Mouse (Mus musculus): Measurements from ENCODE around the gene Thrap3. TPM values are rescaled to one million over a fixed set of nuclear protein-coding genes. Genes with fewer than 3 reads are reported as not detected.
A peak's percentile ranks its signal among the peaks of the same experiment; 100 is the strongest.

Gene Thrap3
- 108 and 133 TPM in 2 replicates for polyA plus RNA-seq (2012; rRNA removed)

DNA sequence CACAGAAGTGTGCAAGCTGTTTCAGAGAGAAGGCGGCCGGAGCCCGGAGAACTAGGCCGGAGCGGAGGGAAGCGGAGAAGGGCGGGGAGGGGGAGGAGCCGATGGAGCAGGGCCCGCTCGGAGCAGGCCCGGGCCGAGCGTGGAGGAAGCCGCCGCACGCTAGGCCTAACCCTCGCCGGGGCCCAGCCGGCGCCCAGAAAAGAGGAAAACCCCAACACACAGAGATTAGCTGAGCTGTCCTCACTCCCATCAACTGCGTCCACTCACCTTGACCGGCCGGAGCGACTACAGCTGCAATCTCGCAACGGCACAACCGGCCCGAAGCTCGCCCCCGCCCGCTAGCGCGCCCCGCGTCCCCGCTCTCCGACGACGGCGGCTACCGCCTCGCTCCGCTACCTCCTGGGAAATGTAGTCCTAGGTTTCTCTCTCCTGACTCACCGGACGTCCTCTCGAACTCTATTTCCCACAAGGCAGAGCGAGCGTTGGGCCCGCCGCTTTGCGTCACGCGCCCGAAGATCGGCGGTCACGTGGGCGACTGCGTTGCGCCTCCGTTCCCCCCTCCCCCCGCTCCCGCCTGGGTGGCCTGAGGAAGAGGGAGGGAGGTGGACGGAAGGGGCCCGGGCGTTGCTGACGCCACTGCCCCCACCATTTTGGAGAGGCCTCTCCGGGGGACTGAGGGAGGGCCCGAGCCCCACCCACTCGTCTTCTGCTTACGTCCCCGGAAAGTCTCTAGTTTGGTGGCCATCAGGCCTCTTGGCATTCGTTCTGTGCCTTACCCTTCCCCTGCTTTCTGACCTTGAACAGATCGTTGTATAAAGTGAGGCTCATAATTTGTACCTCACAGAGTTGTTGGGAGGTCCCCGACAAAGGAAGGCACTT lies at the start of gene Thrap3:
Thrap3 (minus strand) TSS at position 458 of the 879 bp plus-strand sequence.
- peak; percentile 99 for DNase-seq (ENCODE audit: low read depth)
- no peak for TF ChIP-seq CTCF (IDR thresholded peaks at IDR 0.05; ENCODE audit: borderline replicate concordance, extremely low read depth, insufficient read depth, insufficient read length)
- TF ChIP-seq POLR2A (IDR thresholded peaks at IDR 0.05; ENCODE audit: borderline replicate concordance, extremely low read depth, insufficient read depth, insufficient read length, poor library complexity, severe bottlenecking): peak; percentile 93

GRCm38 (mm10) chr4:126251655-126252254 lies 49.2 kb upstream of the Thrap3 start:
- DNase-seq (ENCODE audit: low read depth): no peak
- TF ChIP-seq POLR2A (IDR thresholded peaks at IDR 0.05; ENCODE audit: borderline replicate concordance, extremely low read depth, insufficient read depth, insufficient read length, poor library complexity, severe bottlenecking) (no peak), CTCF (IDR thresholded peaks at IDR 0.05; ENCODE audit: borderline replicate concordance, extremely low read depth, insufficient read depth, insufficient read length) (no peak)

GRCm38 (mm10) chr4:126250659-126251058 lies 48.1 kb upstream of the Thrap3 start:
- TF ChIP-seq POLR2A (IDR thresholded peaks at IDR 0.05; ENCODE audit: borderline replicate concordance, extremely low read depth, insufficient read depth, insufficient read length, poor library complexity, severe bottlenecking): no peak
- TF ChIP-seq CTCF (IDR thresholded peaks at IDR 0.05; ENCODE audit: borderline replicate concordance, extremely low read depth, insufficient read depth, insufficient read length): no peak
- DNase-seq (ENCODE audit: low read depth): no peak

DNA sequence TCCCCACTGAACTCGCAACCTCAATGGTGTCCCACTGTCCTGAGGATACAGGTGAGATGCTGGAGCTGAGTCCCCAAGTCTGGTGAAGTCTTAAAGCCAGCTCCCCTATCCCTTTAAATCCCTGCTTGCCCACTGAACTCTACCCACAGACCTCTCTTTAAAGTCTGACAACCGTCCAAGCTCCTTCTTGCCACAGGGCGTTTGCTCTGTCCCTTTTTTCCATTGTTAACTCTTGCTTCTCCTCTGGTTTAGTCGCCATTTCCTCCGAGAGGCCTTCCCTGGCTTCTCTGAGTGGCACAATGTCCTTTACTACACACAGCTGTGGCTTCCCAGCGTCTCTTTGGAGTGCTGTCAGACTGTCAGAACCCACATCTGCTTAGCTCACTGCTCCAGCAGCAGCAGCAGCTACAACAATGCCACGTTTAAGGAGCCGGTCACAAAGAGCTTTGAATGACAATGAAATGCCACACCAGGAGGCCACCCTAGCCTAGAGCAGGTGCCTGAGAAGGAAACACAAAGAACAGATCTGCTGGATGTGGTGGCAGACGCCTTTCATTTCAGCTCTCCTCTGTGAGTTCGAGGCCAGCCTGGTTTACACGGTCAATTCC lies 45.8 kb upstream of the Thrap3 start:
- DNase-seq (ENCODE audit: low read depth): peak; percentile 70
- TF ChIP-seq CTCF (IDR thresholded peaks at IDR 0.05; ENCODE audit: borderline replicate concordance, extremely low read depth, insufficient read depth, insufficient read length): no peak
- no peak for TF ChIP-seq POLR2A (IDR thresholded peaks at IDR 0.05; ENCODE audit: borderline replicate concordance, extremely low read depth, insufficient read depth, insufficient read length, poor library complexity, severe bottlenecking)

DNA sequence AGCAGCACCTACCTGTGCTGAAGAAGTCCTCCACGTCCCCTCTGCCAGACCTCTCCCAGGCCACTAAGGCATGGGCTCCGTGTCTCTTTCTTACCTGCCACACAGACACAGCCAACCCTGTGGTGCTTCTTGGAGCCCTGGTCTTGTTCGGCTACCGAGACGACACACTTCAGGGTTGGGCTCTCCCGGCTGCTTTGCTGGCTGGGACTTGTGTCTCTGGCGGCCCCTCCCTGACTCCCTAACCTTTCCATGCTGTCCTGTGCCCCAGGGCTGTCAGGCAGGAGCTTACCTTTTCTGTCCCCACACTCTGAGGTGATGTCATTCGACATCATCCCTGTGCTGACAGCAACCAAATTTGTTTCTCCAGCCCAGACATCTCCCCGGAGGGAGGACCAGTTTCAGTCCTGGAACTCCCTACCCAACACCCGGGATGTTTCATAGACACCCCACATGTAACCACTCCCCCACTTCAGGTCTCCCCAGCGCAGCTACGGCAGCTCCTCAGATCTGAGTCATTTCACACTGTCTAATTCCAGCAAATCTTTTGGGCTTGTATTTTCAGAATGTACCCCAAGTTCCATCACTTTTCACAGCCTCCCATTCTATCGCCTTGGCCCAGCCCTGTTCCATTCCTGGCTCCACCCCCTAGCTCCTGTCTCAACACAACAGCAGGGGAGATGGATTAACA lies 43.8 kb upstream of the Thrap3 start:
- no peak for DNase-seq (ENCODE audit: low read depth)
- no peak for TF ChIP-seq POLR2A (IDR thresholded peaks at IDR 0.05; ENCODE audit: borderline replicate concordance, extremely low read depth, insufficient read depth, insufficient read length, poor library complexity, severe bottlenecking)
- no peak for TF ChIP-seq CTCF (IDR thresholded peaks at IDR 0.05; ENCODE audit: borderline replicate concordance, extremely low read depth, insufficient read depth, insufficient read length)

DNA sequence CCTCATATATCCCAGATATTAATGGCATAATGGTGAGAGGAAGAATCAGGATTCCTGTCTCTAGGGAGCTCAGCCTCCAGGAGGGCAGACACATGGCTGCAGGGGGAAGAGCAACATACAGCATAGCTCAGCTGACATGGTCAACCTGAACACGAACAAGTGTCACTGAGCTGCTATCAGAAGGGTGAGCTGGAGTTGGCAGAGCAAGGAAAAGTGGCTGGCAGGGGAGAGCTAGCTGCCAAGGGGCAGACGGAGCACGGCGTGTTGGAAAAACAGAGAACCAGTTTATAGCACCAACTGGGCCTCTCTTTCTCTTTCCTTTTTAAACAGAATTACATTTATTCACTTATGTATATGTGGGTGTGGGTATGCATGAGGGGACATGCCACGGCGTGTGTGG lies 40.0 kb upstream of the Thrap3 start:
- TF ChIP-seq CTCF (IDR thresholded peaks at IDR 0.05; ENCODE audit: borderline replicate concordance, extremely low read depth, insufficient read depth, insufficient read length): no peak
- no peak for TF ChIP-seq POLR2A (IDR thresholded peaks at IDR 0.05; ENCODE audit: borderline replicate concordance, extremely low read depth, insufficient read depth, insufficient read length, poor library complexity, severe bottlenecking)

DNA sequence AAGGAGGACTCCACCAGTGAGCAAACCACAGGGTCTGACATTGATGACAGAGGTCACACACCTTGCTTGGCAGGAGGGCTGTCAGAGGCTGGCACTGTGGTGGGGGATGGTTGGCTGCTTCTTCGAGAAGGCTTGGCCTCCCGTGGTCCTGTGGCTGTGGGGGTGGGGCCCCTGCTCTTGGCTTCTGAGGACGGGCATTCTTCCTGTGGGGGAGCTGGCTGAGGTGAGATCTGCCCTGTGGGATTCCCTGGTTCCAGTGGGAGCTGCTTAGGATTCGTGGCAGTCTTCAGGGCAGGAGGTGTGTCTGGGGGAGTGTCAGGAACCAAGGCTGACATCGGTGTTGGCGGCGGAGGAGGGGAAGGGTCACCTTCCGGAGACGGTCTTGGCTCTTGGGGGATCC lies 39.4 kb upstream of the Thrap3 start:
- TF ChIP-seq CTCF (IDR thresholded peaks at IDR 0.05; ENCODE audit: borderline replicate concordance, extremely low read depth, insufficient read depth, insufficient read length): no peak
- no peak for TF ChIP-seq POLR2A (IDR thresholded peaks at IDR 0.05; ENCODE audit: borderline replicate concordance, extremely low read depth, insufficient read depth, insufficient read length, poor library complexity, severe bottlenecking)
- no peak for DNase-seq (ENCODE audit: low read depth)

More for the DNA sequence above, 40.0 kb upstream of the Thrap3 start:
- DNase-seq (ENCODE audit: low read depth): no peak

DNA sequence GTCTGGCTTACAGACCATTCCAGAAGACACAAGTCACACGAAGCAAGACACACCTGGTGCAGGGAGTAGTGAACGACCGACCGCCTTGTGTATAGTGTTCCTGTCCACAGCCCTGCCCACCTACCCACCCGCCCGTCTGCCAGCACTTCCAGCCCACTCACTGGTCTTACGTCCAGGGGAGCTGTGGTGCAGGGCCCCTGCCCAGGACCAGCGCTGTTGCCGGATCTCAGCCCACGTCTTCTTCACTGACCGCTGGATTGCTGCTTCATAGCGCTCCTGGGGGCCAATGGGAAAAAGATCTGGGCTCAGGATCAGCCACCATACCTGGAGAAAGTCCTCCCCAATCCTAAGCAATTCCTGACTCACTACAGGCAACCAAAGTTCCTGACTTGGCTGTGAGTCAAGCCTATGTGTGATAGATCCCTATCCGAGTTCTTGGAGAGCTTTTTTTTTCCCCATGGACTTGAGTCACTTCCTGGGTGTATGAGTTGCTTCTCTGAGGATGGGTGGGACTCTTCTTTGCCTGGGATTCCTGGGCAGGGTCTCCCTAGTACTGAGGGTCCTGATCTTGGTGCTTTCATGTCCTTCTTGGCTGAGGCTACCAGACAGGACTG lies 37.4 kb upstream of the Thrap3 start:
- no peak for TF ChIP-seq CTCF (IDR thresholded peaks at IDR 0.05; ENCODE audit: borderline replicate concordance, extremely low read depth, insufficient read depth, insufficient read length)
- no peak for TF ChIP-seq POLR2A (IDR thresholded peaks at IDR 0.05; ENCODE audit: borderline replicate concordance, extremely low read depth, insufficient read depth, insufficient read length, poor library complexity, severe bottlenecking)
- DNase-seq (ENCODE audit: low read depth): no peak

- TF ChIP-seq CTCF (IDR thresholded peaks at IDR 0.05; ENCODE audit: borderline replicate concordance, extremely low read depth, insufficient read depth, insufficient read length) (no peak), POLR2A (IDR thresholded peaks at IDR 0.05; ENCODE audit: borderline replicate concordance, extremely low read depth, insufficient read depth, insufficient read length, poor library complexity, severe bottlenecking) (no peak)
- no peak for DNase-seq (ENCODE audit: low read depth)
Observed at GRCm38 (mm10) chr4:126237721-126238242, 35.2 kb upstream of the Thrap3 start.

GRCm38 (mm10) chr4:126236467-126237280 lies 34.1 kb upstream of the Thrap3 start:
- TF ChIP-seq CTCF (IDR thresholded peaks at IDR 0.05; ENCODE audit: borderline replicate concordance, extremely low read depth, insufficient read depth, insufficient read length) (no peak), POLR2A (IDR thresholded peaks at IDR 0.05; ENCODE audit: borderline replicate concordance, extremely low read depth, insufficient read depth, insufficient read length, poor library complexity, severe bottlenecking) (no peak)
- DNase-seq (ENCODE audit: low read depth): no peak
